26 mouse cellular contexts compared by ENCODE assay signal in genomic region chr10:95709143-95709880, GRCm38 (mm10). TPM values are rescaled to one million over a fixed set of nuclear protein-coding genes. Genes with fewer than 3 reads are reported as not detected.
DNase-seq lines count a peak whose midpoint lies in the region; ATAC-seq and TF ChIP-seq lines count a peak whose summit lies in the region.
"Had no signal": no experiment of that assay in that cellular context is flagged by ENCODE, and none has a peak within 500 bp of the region (broad histone marks: within the 10 kb centered on the region; RNA-seq: fewer than 3 reads in every experiment).

No protein-coding gene starts in this region.

- WGBS in embryonic facial prominence, embryonic 11.5 days, result 35% methylated on average over 10 of the region's 10 CpGs
- 31% methylated on average over 10 of the region's 10 CpGs for WGBS in limb, embryonic 11.5 days

- H3K27ac ChIP-seq in gastrocnemius, adult 2 months, result peak overlapping the region; percentile 73
- 0 out of 2 replicates have a peak overlapping the region, but pooled peaks have one; percentile 35 for H3K27ac ChIP-seq in embryonic facial prominence, embryonic 11.5 days (replicated peaks; ENCODE audit: low read depth, low read length)
- 0 out of 2 replicates have a peak overlapping the region, but pooled peaks have one; percentile 36 for H3K27ac ChIP-seq in limb, embryonic 11.5 days (replicated peaks; ENCODE audit: low read depth, low read length)
- H3K27ac ChIP-seq: forebrain, embryonic 15.5 days; hindbrain, embryonic 13.5 days; midbrain, embryonic 13.5 days; neural tube, embryonic 13.5 days had no signal

- H3K9ac ChIP-seq in embryonic facial prominence, embryonic 11.5 days (replicated peaks; ENCODE audit: low read length), result no peak overlapping the region
- H3K9ac ChIP-seq in limb, embryonic 11.5 days (ENCODE audit: low read length), result no peak overlapping the region
- H3K9ac ChIP-seq: forebrain, embryonic 15.5 days; hindbrain, embryonic 13.5 days; midbrain, embryonic 13.5 days; neural tube, embryonic 13.5 days had no signal

- H3K36me3 ChIP-seq in embryonic facial prominence, embryonic 11.5 days (replicated peaks; ENCODE audit: control insufficient read depth, insufficient read depth, low read depth, low read length), result no peaks in the 10 kb centered on the region
- no peaks in the 10 kb centered on the region for H3K36me3 ChIP-seq in limb, embryonic 11.5 days (ENCODE audit: control insufficient read depth, insufficient read depth, low read length)
- H3K36me3 ChIP-seq: forebrain, embryonic 15.5 days; hindbrain, embryonic 13.5 days; midbrain, embryonic 13.5 days; neural tube, embryonic 13.5 days had no signal

- TF ChIP-seq CTCF in gastrocnemius, adult 2 months (IDR thresholded peaks at IDR 0.05), result no peak

- H3K9me3 ChIP-seq in embryonic facial prominence, embryonic 11.5 days (replicated peaks; ENCODE audit: control insufficient read depth, low read length), result no peaks in the 10 kb centered on the region
- H3K9me3 ChIP-seq in limb, embryonic 11.5 days (ENCODE audit: control insufficient read depth, low read length), result no peaks in the 10 kb centered on the region
- H3K9me3 ChIP-seq: forebrain, embryonic 15.5 days; hindbrain, embryonic 13.5 days; midbrain, embryonic 13.5 days; neural tube, embryonic 13.5 days had no signal

- 0 out of 2 replicates have a peak, but pooled peaks cover 5% of the 10 kb centered on the region for H3K4me1 ChIP-seq in embryonic facial prominence, embryonic 11.5 days (ENCODE audit: control insufficient read depth, insufficient read depth, low read length)
- peaks cover 14% of the 10 kb centered on the region; the same call in 1 of the 2 replicates for H3K4me1 ChIP-seq in limb, embryonic 11.5 days (ENCODE audit: control insufficient read depth, insufficient read depth, low read length)
- H3K4me1 ChIP-seq: forebrain, embryonic 15.5 days had no signal

- peak; percentile 45; the same call in 1 of the 2 replicates for ATAC-seq in embryonic facial prominence, embryonic 11.5 days (replicated peaks; ENCODE audit: insufficient number of reproducible peaks, low FRiP score, low TSS enrichment, low read depth)
- ATAC-seq in limb, embryonic 11.5 days (ENCODE audit: insufficient number of reproducible peaks, low FRiP score, low TSS enrichment, low read depth), result no peak
- no peak for ATAC-seq in monocyte, adult 5-6 weeks (replicated peaks; ENCODE audit: insufficient number of reproducible peaks, low FRiP score, low TSS enrichment, poor library complexity, severe bottlenecking)
- ATAC-seq: forebrain, embryonic 15.5 days; intestine, embryonic 16.5 days; midbrain, embryonic 13.5 days had no signal

- H3K27me3 ChIP-seq in embryonic facial prominence, embryonic 11.5 days (ENCODE audit: control insufficient read depth, insufficient read depth, low read length), result no peaks in the 10 kb centered on the region
- H3K27me3 ChIP-seq in limb, embryonic 11.5 days (ENCODE audit: control insufficient read depth, insufficient read depth, low read length), result no peaks in the 10 kb centered on the region
- H3K27me3 ChIP-seq: forebrain, embryonic 15.5 days; hindbrain, embryonic 13.5 days; midbrain, embryonic 13.5 days; neural tube, embryonic 13.5 days had no signal

- H3K4me2 ChIP-seq in embryonic facial prominence, embryonic 11.5 days (ENCODE audit: low read depth, low read length), result no peak overlapping the region
- no peak overlapping the region for H3K4me2 ChIP-seq in limb, embryonic 11.5 days (ENCODE audit: low read depth, severe bottlenecking)
- H3K4me2 ChIP-seq: forebrain, embryonic 15.5 days; hindbrain, embryonic 13.5 days; midbrain, embryonic 13.5 days; neural tube, embryonic 13.5 days had no signal

- intact Hi-C loops in gastrocnemius, adult 2 months (cut with DNase I), result no loop called here

- DNase-seq in gastrocnemius, adult 2 months, result no peak
- DNase-seq in gastrocnemius, postnatal 4 days (ENCODE audit: low spot score in 2 of 2), result no peak
- peak; percentile 93 for DNase-seq in 3T3-L1 (ENCODE audit: low read depth, low spot score)
- DNase-seq in embryonic facial prominence, embryonic 11.5 days (ENCODE audit: low spot score), result peak; percentile 85
- no peak for DNase-seq in limb, embryonic 11.5 days (ENCODE audit: low spot score)
- DNase-seq in retina, embryonic 14.5 days (ENCODE audit: low spot score), result no peak
- DNase-seq in layer of hippocampus, adult 11-12 months (ENCODE audit: low spot score), result no peak
- DNase-seq: adrenal gland, adult 8-10 months; cerebellum, adult 2 months; gastrocnemius, postnatal 14 days; kidney, postnatal 14 days; lung, postnatal 36 days; thymus, adult 2 months had no signal

- H3K4me3 ChIP-seq in gastrocnemius, adult 2 months, result no peak overlapping the region; the same call in 1 of the 2 replicates
- H3K4me3 ChIP-seq in embryonic facial prominence, embryonic 11.5 days (ENCODE audit: low read depth, low read length), result no peak overlapping the region
- H3K4me3 ChIP-seq in limb, embryonic 11.5 days (ENCODE audit: low read depth, low read length), result no peak overlapping the region
- H3K4me3 ChIP-seq: forebrain, embryonic 15.5 days; hindbrain, embryonic 13.5 days; midbrain, embryonic 13.5 days; neural tube, embryonic 13.5 days had no signal

RNA-seq across cellular contexts. Expression of gene Anapc15-ps, which starts 36.1 kb away (rescaled TPM):
- total RNA-seq in gastrocnemius, adult 2 months (2021), result not detected
- total RNA-seq in gastrocnemius, postnatal 4 days (2021), result not detected
- polyA plus RNA-seq in embryonic facial prominence, embryonic 11.5 days (2014; fragmentation: Nextera tagmentation; extraction: Ambion mirVana), result not detected in 2 replicates
- polyA plus RNA-seq in limb, embryonic 11.5 days (2014; fragmentation: Nextera tagmentation; extraction: Ambion mirVana), result not detected in 2 replicates
- not detected in 3 replicates for total RNA-seq in monocyte, adult 5-6 weeks (2017)
- total RNA-seq: gastrocnemius, postnatal 14 days; layer of hippocampus, postnatal 25 days; left cerebral cortex, postnatal 25 days had no signal
- polyA plus RNA-seq: cortical plate, adult 2 months; forebrain, embryonic 15.5 days; heart, embryonic 14.5 days; hindbrain, embryonic 13.5 days; intestine, embryonic 16.5 days; liver, embryonic 16.5 days; midbrain, embryonic 13.5 days; neural tube, embryonic 13.5 days; small intestine, adult 2 months; stomach, embryonic 14.5 days; thymus, adult 2 months had no signal

Comparison
In these comparisons a context has a peak if more than half of its experiments do, and no peak if none do; other contexts are left out.
1. DNase-seq: peak in 3T3-L1 (single experiment) and embryonic facial prominence, embryonic 11.5 days (single experiment); none in gastrocnemius, adult 2 months (single experiment), gastrocnemius, postnatal 4 days (0 of 2), limb, embryonic 11.5 days (single experiment), retina, embryonic 14.5 days (single experiment) and layer of hippocampus, adult 11-12 months (single experiment).
2. Peak in every context shown above with its lines, with median percentiles within 50 percentile points of each other: H3K27ac ChIP-seq.